Mouse (Mus musculus) ovary, postnatal 36 days (tissue): ENCODE data around the gene Edaradd.
"Not testable (repeated sequence)": the region's sequence is repeated elsewhere in the genome, so short reads cannot be mapped to it uniquely, and the experiment has no call there.

ENCODE experiments used
- DNase-seq: peaks from one replicate; pipeline ENCODE4 v3.0.0; 2022; ENCODE audit warnings: low spot score, mixed read lengths

The Edaradd gene

DNA sequence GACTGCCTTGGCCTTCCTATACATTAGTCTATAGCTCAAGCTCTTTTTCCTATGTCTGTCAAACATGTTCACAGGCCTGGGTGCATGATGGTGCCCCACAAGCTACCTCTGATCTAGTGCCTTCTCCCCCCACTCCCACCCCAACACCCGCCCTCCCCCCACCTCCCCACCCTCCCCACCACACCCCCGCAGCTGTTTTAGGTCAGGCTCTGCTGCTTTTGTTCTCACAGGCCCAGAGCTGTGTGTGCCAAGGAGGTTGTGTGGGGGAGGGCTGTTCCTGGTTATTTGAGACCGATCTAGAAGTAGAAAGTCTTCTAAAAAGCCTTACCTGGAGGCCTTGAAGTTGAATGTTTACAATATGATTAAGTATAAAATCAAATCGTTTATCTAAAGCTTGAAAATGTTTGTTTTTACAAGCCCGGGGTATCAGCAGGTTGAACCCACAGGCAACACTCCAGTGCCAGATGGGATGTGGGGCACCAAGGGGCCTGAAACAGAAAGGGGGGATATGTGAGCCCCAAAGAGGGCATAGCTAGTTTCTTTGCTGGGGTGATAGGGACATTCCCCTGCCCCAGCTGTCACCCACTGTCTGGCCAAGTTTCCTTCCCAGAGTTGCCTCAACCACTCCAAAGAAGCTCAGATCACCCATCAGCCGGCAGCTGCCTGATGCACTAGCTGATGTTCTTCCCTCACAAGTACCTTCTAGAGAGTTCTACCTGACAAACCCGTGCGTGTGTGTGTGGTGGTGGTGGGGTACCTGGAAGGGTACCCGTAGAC lies 8.9 kb downstream of the Edaradd start:
- DNase-seq: no peak

DNA sequence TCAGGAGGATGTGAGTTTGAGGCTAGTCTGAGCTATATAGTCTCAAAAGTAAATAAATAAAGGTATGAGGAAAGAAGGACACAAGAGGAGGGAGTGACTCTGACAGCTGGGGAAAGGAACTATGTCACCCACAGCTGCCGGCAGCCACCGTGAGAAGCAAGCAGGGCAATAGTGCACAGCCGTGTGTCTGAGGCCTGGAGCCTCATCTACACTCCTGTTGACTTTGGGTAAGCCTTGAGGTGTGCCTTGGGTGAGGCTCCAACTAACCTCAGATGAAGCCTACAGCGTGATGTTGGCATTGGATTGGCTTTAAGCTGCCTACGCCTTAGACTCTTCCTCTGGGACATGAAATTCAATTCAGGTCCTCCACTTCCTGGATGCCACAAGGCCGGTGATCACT lies 10.2 kb downstream of the Edaradd start:
- DNase-seq: no peak

DNA sequence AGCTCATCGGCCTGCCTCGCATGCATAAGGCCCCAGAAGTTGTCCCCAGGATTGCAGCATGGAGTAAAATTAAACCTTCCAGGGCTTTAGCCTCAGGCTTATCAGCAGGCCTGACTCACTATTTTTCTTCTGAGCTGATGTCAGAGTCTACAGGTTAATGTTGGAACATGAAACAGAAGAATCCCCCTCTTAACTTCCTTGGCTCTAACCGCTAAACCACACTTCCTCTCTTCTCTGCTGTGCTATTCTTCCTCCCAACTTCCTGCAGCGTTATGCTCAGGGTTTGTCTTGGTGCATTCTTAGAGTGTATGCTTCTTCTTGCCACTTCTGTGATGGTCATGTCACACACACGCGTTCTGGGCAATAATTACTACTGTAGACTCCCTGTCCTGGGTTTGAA lies 12.8 kb downstream of the Edaradd start:
- DNase-seq: no peak

DNA sequence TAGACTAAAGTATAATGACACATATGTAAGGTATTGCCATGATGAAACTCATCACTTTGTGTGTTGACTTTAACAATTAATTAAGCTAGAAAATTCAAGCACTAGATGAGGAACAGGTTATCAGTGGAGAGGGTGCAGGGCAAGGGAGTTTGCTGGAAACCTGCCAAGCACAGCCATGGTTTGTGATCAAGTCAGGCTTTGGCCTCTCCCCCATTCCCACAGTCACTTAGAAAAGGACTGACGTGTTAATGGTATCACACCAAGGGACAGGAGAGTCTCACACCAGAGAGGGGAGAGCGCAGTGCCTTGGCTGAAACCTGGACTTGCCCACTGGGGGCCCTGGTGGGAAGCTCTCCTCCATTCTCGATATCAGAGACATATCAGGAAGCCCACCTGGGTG lies 14.9 kb downstream of the Edaradd start:
- DNase-seq: no peak

DNA sequence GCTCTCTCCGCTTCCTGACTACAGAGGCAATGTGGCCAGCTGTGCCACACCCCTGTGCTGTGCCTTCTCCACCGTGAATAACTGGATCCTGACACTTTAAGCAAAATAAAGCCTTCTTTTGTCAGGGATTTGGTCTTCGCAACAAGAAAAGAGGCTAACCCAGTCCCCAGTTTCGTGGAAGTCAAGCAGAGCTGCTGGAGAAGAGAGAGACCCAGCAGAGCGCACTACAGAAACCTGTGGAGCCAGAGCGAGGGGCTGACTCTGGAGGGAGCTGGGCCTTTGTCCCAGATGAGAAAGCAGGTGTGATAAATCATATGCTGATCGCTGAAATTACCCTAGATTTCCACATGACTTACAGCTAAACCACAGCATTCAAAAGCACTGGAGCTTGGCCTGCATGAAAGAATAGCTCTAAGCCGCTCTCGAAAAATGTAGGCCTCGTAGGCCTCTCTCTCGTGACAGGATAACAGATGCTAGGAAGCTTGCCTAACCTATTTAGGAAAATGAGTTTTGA lies 16.9 kb downstream of the Edaradd start:
- DNase-seq: no peak

DNA sequence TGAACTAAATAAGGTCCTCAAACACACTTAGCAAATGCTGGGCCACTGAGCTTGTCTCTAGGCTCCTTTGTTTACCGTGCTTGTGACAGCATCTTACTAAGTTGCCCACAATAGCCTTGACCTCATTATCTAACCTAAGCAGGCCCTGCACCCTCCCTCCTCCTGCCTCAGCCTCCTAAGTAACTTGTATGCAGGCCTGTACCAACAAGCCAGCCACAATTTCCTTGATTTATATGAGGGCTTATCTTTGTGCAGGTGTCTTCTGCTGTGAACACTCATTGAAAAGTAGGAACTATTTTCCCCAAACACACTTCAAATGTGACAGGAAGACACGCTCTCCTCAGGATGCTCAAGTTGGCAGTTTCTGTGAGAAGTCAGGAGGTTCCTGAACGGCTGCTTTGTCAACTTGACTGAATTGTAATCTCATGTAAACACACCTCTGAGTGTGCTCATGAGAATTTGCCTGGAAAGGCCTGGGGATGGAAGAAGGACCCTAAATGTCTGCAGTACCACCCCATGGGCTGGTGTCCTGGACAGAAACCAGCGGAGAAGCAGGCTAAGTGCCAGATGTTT lies 17.5 kb downstream of the Edaradd start:
- no peak for DNase-seq

DNA sequence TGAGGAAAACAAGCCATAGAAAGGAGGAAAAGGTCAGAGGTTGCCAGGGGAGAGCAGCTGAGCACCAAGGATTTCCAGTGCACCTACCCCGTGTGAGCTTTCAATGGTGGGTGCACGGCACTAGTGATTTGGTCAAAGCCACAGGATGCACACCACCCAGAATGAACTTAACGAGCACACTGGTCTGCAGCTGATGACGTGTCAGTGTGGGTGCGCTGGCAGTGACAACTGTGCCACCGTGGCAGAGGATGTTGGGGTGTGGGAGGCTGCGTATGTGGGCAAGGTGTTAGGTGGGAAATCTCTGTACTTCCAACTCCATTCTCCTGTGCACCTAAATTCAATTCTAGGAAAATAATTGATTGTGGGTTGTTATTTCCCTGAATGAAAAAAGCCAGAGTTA lies 21.1 kb downstream of the Edaradd start:
- DNase-seq: no peak

DNA sequence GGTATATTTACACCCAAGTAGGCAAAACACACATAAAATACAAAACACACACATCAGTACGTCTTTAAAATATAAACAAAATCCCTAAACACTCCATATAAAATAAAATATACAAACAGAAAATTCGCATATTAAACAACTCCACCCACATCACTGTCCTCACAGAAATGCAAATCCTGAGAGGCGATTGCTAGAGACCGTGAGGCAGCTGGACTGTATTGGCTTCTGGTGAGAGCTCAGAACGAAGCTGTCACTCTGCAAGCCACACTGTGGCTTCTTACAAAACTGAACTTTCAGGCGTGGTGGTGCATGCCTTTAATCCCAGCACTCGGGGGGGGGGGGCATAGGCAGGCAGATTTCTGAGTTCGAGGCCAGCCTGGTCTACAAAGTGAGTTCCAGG lies 22.4 kb downstream of the Edaradd start:
- DNase-seq: no peak

DNA sequence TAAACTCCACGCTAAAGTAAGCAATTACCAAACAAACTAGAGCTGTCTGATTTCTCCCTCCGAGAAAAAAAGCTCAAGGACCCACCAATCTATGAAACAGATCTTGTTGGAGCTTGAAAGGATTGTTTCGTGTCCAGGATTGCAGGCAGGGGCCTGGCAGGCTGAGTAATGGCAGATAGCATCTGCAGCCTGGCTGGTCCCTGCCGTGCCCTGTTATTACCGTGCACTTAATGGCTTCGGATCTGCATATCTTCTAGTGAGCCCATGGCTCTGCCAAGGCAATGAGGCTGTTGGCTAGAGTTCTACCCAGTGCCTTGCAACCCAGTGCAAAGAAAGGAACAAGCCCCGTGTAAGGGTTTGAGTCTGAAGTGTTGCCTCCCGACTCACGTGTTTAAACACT lies 25.5 kb downstream of the Edaradd start:
- DNase-seq: no peak

DNA sequence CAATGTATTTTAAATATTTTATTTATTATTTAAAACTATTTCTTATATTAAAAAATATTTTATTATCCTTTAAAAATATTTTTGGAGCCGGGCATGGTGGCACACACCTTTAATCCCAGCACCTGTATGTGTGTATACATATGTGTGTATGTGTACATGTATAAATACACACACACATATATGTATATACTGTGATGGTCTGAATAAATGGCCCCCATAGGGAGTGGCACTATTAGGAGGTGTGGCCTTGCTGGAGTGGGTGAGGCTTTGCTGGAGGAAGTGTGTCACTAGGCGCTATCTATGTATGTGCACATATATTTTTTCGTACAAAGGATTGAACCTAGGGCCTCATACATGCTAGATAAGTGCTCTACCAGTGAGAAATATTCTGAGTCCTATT lies 27.7 kb downstream of the Edaradd start:
- DNase-seq: no peak

DNA sequence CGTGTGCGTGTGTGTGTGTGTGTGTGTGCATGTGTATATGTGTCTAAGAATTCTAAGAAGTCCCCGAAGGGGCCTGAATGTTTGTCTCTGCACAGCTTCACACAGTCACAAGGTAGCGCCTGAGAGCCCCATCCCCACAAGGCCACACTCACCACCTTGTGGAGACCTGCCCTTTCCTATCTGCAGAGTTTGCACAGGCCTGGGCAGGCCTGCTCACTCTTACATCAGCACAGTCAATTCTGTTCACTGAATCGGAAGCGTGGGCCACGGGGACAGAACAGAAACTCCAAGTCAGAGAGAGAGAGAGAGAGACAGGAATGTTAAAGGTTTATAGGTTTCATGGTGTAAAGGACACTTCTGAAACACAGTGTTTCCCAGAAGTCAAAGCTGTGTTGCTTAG lies 34.6 kb downstream of the Edaradd start:
- DNase-seq: no peak

DNA sequence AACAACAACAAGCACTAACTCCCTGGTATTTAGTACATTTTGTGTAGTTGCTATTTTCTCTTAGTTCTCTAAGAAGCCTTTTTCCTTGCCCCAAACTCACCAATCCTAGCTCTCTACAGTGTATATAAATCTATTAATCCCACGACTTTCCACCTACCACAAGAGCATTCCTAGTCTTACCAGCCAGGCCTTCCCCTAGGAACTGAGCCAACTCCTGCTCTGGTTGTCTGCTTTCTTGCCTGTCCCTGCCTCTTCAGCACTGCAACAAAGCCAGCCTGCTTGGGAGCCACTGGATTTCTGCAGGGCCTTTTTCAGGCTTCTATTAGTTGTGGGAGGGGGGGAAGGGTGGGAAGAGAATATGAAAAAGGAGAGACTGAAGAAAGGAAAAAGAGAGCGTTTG lies 35.0 kb downstream of the Edaradd start:
- DNase-seq: no peak

DNA sequence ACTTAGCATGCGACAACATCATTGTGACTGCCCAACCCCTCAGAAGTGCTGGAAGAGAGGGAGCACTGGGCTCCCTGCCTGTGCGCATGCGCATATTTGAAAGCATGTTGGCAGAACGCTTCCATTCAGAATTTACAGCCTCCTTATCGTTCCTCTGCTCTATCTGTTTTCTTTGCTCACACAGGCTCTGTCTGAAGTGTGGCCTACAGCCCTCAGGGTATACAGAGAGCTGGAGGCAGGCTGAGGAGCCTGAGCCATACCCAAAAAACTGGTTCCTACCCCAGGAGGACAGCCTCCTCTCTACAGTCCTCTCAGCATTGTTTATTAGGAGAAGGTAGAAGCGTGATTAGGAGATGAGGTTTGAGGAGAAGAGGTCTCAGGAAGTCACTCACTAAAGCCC lies 40.4 kb downstream of the Edaradd start:
- DNase-seq: no peak

DNA sequence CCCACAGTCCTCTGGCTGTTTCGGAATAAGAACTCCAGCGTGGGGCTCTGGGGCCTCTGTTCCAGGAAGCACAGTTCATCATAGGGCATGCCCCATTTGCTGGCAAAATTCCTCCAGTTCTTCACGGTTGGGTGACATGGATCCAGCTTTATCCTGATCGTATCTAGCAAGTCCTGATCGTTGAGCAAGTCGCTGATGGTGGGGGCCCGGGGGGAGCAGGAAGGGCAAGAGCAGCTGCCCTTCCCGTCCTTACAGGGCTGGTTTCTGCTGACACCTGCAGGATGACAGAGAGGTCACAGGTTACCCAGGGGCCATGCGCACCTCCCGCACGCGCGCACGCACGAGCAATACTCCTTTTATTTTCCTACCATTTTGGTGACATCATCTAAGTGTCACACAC lies 41.9 kb downstream of the Edaradd start:
- DNase-seq: no peak

DNA sequence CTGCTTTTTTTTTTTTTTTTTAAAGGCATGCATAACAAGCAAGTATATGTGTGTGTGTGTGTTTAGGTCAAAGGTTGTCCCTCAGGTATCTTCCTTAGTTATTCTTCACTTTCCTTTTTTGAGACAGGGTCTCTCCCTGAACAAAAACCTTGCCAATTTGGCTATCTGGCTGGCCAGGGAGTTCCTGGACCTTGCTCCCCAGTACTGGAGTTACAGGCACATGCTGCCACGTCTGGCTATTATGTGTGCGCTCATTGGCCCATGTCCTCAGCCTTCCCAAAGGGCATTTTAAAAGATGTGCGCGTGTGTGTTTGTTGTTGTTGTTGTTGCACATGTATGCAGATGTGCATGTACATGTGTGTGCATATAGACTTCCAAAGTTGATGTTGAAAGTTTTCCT lies 43.4 kb downstream of the Edaradd start:
- DNase-seq: no peak

DNA sequence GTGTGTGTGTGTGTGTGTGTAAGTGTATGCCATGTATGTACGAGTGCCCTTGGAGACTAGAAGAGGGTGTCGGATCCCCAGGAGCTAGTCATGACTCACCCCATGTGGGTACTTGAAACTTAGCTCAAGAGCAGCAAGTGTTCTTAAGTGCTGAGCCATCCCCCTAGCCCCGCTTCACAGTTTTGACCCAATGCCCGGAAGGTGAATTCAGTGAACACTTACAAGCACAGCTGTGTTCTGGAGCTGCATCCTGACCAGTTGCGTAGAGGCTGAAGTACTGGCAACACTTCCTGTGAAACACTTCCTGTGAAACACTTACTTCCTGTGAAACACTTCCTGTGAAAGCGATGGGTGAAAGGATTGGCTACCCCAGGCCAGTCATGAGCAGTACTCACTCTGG lies 45.0 kb downstream of the Edaradd start:
- DNase-seq: no peak

DNA sequence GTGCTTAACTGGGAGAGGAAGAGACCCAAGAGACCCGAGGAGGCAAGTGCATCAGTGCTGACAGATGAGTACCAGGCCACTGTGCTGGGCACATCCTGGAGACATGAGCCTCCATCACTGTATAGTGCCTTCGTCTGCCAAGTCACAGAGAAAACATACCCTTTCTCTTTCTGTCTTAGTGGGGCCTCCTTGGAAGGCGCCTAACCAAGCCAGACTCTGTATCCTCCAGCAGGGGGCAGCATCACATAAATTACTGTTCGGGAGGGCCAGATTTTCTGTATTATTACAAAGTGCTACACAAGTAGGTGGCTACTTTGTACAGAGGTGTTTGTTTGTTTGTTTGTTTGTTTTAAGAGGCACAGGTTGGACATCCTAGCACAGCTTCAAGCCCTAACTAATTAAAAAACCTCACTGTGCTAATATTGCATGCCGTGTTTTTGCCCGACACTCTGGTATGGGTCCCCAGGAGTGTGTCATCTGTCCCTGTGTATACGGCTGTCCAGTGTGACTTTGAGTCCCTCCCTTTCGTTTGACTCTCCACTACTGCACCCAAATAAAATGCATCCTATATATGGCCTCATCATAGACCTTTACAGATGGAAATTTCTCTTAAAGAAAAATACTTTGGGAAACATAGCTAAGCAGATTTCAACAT lies 46.4 kb downstream of the Edaradd start:
- DNase-seq: peak; percentile 62

DNA sequence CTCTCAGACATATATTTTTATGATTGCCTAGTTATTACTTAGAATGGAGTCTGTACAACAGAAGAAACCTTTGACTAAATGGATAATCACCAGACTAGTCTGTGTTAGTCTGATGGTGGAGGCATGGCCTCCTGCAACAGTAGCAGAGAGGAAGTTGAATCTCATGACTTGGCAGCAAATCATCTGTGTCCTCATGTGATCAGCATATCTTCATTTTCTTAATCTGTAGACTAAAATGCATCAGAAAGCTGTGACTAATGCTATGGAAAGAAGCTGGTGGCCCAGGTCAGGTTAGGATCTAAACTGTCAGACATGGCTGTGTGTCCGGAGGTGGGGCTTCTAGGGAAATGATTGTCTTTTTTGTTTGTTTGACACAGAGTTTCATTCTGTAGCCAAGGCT lies 51.8 kb downstream of the Edaradd start:
- no peak for DNase-seq

DNA sequence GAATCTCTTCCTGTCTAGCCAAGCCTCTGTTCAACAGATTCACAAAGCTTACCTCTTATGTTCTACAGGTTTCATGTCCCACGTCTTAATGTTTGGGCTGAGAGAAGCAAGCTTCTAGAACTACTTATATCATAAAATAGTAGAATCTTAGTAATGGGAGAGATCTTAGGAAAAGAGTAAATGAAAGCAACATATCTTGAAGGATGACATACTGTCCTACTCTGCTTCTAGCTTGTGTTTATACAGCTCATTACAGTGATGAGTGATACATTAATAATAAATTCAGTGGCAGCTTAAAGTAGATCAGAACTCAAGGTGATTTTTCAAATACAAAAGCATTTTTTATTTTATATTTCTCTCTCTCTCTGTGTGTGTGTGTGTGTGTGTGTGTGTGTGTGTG lies 55.4 kb downstream of the Edaradd start, which contains the start of gene Lgals8:
Lgals8 (minus strand) TSS at position 101 of the 400 bp plus-strand sequence.
- DNase-seq: no peak

DNA sequence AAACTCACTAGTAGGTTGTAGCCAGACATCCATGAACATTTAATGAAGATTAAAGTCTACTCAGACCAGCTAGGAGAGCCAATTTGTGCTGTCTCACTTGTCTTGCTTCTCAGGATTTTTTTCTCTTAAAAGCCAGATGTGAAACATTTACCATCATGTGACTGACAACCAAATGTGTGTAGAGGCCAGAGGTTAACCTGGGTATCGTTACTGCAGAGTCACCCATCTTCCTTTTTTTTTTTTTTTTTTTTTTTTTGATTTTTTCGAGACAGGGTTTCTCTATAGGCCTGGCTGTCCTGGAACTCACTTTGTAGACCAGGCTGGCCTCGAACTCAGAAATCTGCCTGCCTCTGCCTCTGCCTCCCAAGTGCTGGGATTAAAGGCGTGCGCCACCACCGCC lies 56.1 kb downstream of the Edaradd start:
- DNase-seq: not testable (repeated sequence)

DNA sequence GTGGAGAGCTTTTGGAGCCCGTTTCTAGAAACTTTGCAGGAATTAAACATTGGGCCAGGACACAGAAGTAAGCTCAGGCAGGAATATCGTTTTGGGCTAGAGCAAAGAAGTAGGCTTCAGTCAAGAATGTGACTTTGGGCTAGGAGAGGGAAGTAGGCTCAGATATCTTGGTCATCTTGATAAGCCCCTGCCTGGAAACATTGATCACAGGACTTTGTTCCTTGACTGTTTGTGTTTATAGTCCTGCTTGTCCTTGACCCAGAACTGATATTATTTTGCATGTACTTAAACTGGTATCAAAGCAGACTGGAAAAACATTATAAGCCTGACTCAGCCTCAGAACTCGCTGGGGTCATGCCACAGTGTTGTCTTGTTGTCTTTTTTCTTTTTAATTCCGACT lies 57.6 kb downstream of the Edaradd start:
- no peak for DNase-seq

DNA sequence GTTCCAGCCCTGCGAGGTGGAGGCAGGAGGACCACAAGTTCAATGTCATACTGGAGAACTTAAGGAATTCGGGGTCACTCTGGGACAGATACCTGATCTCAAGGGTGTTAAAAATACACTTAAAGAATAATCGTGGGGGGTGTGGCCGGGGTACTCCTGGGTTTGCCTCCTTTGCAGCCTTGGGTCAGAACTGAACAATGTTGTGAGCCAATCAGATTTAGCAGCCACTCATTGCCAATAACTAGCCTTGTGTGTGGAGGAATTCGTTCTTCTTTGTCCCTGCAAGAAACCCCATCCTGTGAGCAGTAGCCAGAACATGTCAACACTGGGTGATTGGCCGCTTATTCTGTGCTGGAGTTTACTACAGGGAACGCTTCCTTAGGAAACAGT lies 58.5 kb downstream of the Edaradd start:
- DNase-seq: no peak
